Comparison of ENCODE assay signal across 13 mouse cellular contexts in genomic region chr16:20477270-20477669, GRCm38 (mm10). TPM values are rescaled to one million over a fixed set of nuclear protein-coding genes. Genes with fewer than 3 reads are reported as not detected.
DNase-seq lines count a peak whose midpoint lies in the region; ATAC-seq and TF ChIP-seq lines count a peak whose summit lies in the region.
"Had no signal": no experiment of that assay in that cellular context is flagged by ENCODE, and none has a peak within 500 bp of the region (broad histone marks: within the 10 kb centered on the region; RNA-seq: fewer than 3 reads in every experiment).

No protein-coding gene starts in this region.

- WGBS in heart, embryonic 14.5 days = 6% methylated on average over 3 of the region's 3 CpGs
- 44% methylated on average over 3 of the region's 3 CpGs for WGBS in liver, embryonic 12.5 days (ENCODE audit: insufficient replicate concordance)
- 47% methylated on average over 3 of the region's 3 CpGs for WGBS in liver, postnatal 0 days (ENCODE audit: insufficient replicate concordance)
- 23% methylated on average over 2 of the region's 3 CpGs for WGBS in stomach, embryonic 15.5 days

- TF ChIP-seq POLR2A in embryonic fibroblast, embryonic 13.5 days (IDR thresholded peaks at IDR 0.05; ENCODE audit: low read depth, low read length) = 0 out of 2 replicates have a peak, but pooled peaks have one; percentile 12

- no peaks in the 10 kb centered on the region for H3K9me3 ChIP-seq in heart, embryonic 14.5 days (ENCODE audit: control insufficient read depth, low read length)
- no peaks in the 10 kb centered on the region for H3K9me3 ChIP-seq in liver, embryonic 12.5 days (replicated peaks)
- no peaks in the 10 kb centered on the region for H3K9me3 ChIP-seq in liver, postnatal 0 days (ENCODE audit: low read length)
- H3K9me3 ChIP-seq in stomach, embryonic 15.5 days = no peaks in the 10 kb centered on the region
- H3K9me3 ChIP-seq: midbrain, embryonic 12.5 days had no signal

- H3K4me2 ChIP-seq in heart, embryonic 14.5 days (ENCODE audit: low read length) = peak overlapping the region; percentile 16; the same call in 1 of the 2 replicates
- no peak overlapping the region for H3K4me2 ChIP-seq in liver, embryonic 12.5 days
- no peak overlapping the region for H3K4me2 ChIP-seq in liver, postnatal 0 days (ENCODE audit: low read depth, low read length)
- no peak overlapping the region for H3K4me2 ChIP-seq in stomach, embryonic 15.5 days
- H3K4me2 ChIP-seq: midbrain, embryonic 12.5 days had no signal

- ATAC-seq in heart, embryonic 14.5 days (ENCODE audit: insufficient number of reproducible peaks, insufficient read depth, low FRiP score, low read depth) = peak; percentile 73
- 0 out of 2 replicates have a peak, but pooled peaks have one; percentile 24 for ATAC-seq in liver, embryonic 12.5 days
- no peak for ATAC-seq in liver, postnatal 0 days
- ATAC-seq in stomach, embryonic 15.5 days (ENCODE audit: insufficient read depth, low FRiP score, low read depth) = peak; percentile 49; the same call in 1 of the 2 replicates
- ATAC-seq: CD4-positive, CD25-positive, alpha-beta regulatory T cell, adult 4 months; Patski had no signal

- no peak for DNase-seq in heart, postnatal 4 days
- DNase-seq in liver, postnatal 0 days = no peak
- no peak for DNase-seq in cerebellum, adult 11-12 months
- no peak for DNase-seq in thymus, postnatal 14 days
- DNase-seq: cerebellum, adult 2 months; right cerebral cortex, postnatal 25 days had no signal

- H3K36me3 ChIP-seq in heart, embryonic 14.5 days (ENCODE audit: control insufficient read depth, insufficient read depth, low read length) = no peaks in the 10 kb centered on the region
- no peaks in the 10 kb centered on the region for H3K36me3 ChIP-seq in liver, embryonic 12.5 days
- no peaks in the 10 kb centered on the region for H3K36me3 ChIP-seq in liver, postnatal 0 days (replicated peaks; ENCODE audit: insufficient read depth, low read length)
- H3K36me3 ChIP-seq in stomach, embryonic 15.5 days = no peaks in the 10 kb centered on the region
- H3K36me3 ChIP-seq: midbrain, embryonic 12.5 days had no signal

- TF ChIP-seq CTCF in liver, postnatal 0 days (IDR thresholded peaks at IDR 0.05; ENCODE audit: low read depth) = no peak
- TF ChIP-seq CTCF in embryonic fibroblast, embryonic 13.5 days (IDR thresholded peaks at IDR 0.05; ENCODE audit: borderline replicate concordance, insufficient read depth, low read length) = no peak

- no peak overlapping the region for H3K4me3 ChIP-seq in heart, embryonic 14.5 days (ENCODE audit: control insufficient read depth in 1 of 2, insufficient read depth in 1 of 2, low read depth in 1 of 2, low read length in 2 of 2)
- no peak overlapping the region for H3K4me3 ChIP-seq in liver, embryonic 12.5 days
- no peak overlapping the region for H3K4me3 ChIP-seq in liver, postnatal 0 days (ENCODE audit: low read depth, low read length)
- H3K4me3 ChIP-seq in embryonic fibroblast, embryonic 13.5 days (ENCODE audit: insufficient read depth, low read length) = no peak overlapping the region
- no peak overlapping the region for H3K4me3 ChIP-seq in stomach, embryonic 15.5 days (replicated peaks)
- H3K4me3 ChIP-seq: midbrain, embryonic 12.5 days had no signal

- H3K4me1 ChIP-seq in heart, embryonic 14.5 days (ENCODE audit: control insufficient read depth in 2 of 2, insufficient read depth in 2 of 2, low read length in 2 of 2) = peaks cover 9 to 15% of the 10 kb centered on the region in 2 experiments
- H3K4me1 ChIP-seq in liver, embryonic 12.5 days = no peaks in the 10 kb centered on the region; the same call in 1 of the 2 replicates
- H3K4me1 ChIP-seq in liver, postnatal 0 days (ENCODE audit: insufficient read depth) = no peaks in the 10 kb centered on the region
- H3K4me1 ChIP-seq in embryonic fibroblast, embryonic 13.5 days (ENCODE audit: control insufficient read depth, insufficient read depth, low read length) = peaks cover 13% of the 10 kb centered on the region
- no peaks in the 10 kb centered on the region for H3K4me1 ChIP-seq in stomach, embryonic 15.5 days
- H3K4me1 ChIP-seq: midbrain, embryonic 12.5 days had no signal

- peak overlapping the region; percentile 89 to 96 for H3K27ac ChIP-seq in heart, embryonic 14.5 days (replicated peaks in 1 of 2; ENCODE audit: control insufficient read depth in 1 of 2, insufficient read depth in 1 of 2, low read depth in 2 of 2, low read length in 2 of 2)
- H3K27ac ChIP-seq in liver, embryonic 12.5 days = peak overlapping the region; percentile 23; the same call in 1 of the 2 replicates
- H3K27ac ChIP-seq in liver, postnatal 0 days (ENCODE audit: low read depth) = no peak overlapping the region
- H3K27ac ChIP-seq in embryonic fibroblast, embryonic 13.5 days (ENCODE audit: insufficient read depth, low read length) = peak overlapping the region; percentile 84
- H3K27ac ChIP-seq in stomach, embryonic 15.5 days = peak overlapping the region; percentile 23
- H3K27ac ChIP-seq: midbrain, embryonic 12.5 days had no signal

- TF ChIP-seq EP300 in liver, postnatal 0 days (IDR thresholded peaks at IDR 0.05; ENCODE audit: low read depth) = no peak

- H3K9ac ChIP-seq in heart, embryonic 14.5 days (ENCODE audit: low read length) = peak overlapping the region; percentile 13; the same call in 1 of the 2 replicates
- H3K9ac ChIP-seq in liver, embryonic 12.5 days = no peak overlapping the region
- no peak overlapping the region for H3K9ac ChIP-seq in liver, postnatal 0 days (replicated peaks)
- no peak overlapping the region for H3K9ac ChIP-seq in stomach, embryonic 15.5 days
- H3K9ac ChIP-seq: midbrain, embryonic 12.5 days had no signal

- H3K27me3 ChIP-seq in heart, embryonic 14.5 days (ENCODE audit: control insufficient read depth, insufficient read depth, low read length) = no peaks in the 10 kb centered on the region
- H3K27me3 ChIP-seq in liver, embryonic 12.5 days (replicated peaks) = no peaks in the 10 kb centered on the region
- H3K27me3 ChIP-seq in liver, postnatal 0 days (ENCODE audit: insufficient read depth, low read length) = no peaks in the 10 kb centered on the region
- H3K27me3 ChIP-seq in stomach, embryonic 15.5 days (replicated peaks) = no peaks in the 10 kb centered on the region
- H3K27me3 ChIP-seq: midbrain, embryonic 12.5 days; Patski had no signal

RNA-seq across cellular contexts. Expression of gene Eif2b5, which starts 21.3 kb away (rescaled TPM):
- 67.3 and 69.6 TPM in 2 replicates for polyA plus RNA-seq in heart, embryonic 14.5 days (2014; fragmentation: Nextera tagmentation; extraction: Ambion mirVana)
- 10 to 100 TPM; 55.9 to 59.8 TPM for total RNA-seq in heart, postnatal 4 days (2021)
- polyA plus RNA-seq in liver, embryonic 12.5 days (2016; fragmentation: Nextera tagmentation; extraction: Ambion mirVana) = 90.0 and 99.7 TPM in 2 replicates
- polyA plus RNA-seq in liver, postnatal 0 days (2015; fragmentation: Nextera tagmentation; extraction: Ambion mirVana) = 25.3 and 26.1 TPM in 2 replicates
- 53.8 and 61.5 TPM in 2 replicates for polyA plus RNA-seq in embryonic fibroblast, embryonic 13.5 days (2011; ENCODE audit: insufficient read length, low read depth, missing spikeins)
- polyA plus RNA-seq in stomach, embryonic 15.5 days (2015; fragmentation: Nextera tagmentation; extraction: Ambion mirVana) = 90.2 and 95.0 TPM in 2 replicates

RNA-seq across cellular contexts. Expression of gene Dvl3, which starts 39.5 kb away (rescaled TPM):
- 20.7 and 21.0 TPM in 2 replicates for polyA plus RNA-seq in heart, embryonic 14.5 days (2014; fragmentation: Nextera tagmentation; extraction: Ambion mirVana)
- total RNA-seq in heart, postnatal 4 days (2021) = 10 to 100 TPM; 70.6 to 73.1 TPM
- polyA plus RNA-seq in liver, embryonic 12.5 days (2016; fragmentation: Nextera tagmentation; extraction: Ambion mirVana) = 8.0 and 8.8 TPM in 2 replicates
- polyA plus RNA-seq in liver, postnatal 0 days (2015; fragmentation: Nextera tagmentation; extraction: Ambion mirVana) = 3.0 and 3.5 TPM in 2 replicates
- 51.4 and 57.3 TPM in 2 replicates for polyA plus RNA-seq in embryonic fibroblast, embryonic 13.5 days (2011; ENCODE audit: insufficient read length, low read depth, missing spikeins)
- 21.2 and 26.9 TPM in 2 replicates for polyA plus RNA-seq in stomach, embryonic 15.5 days (2015; fragmentation: Nextera tagmentation; extraction: Ambion mirVana)

RNA-seq across cellular contexts. Expression of gene Abcc5, which starts 51.1 kb away (rescaled TPM):
- 64.6 and 68.6 TPM in 2 replicates for polyA plus RNA-seq in heart, embryonic 14.5 days (2014; fragmentation: Nextera tagmentation; extraction: Ambion mirVana)
- total RNA-seq in heart, postnatal 4 days (2021) = 10 to 100 TPM; 56.2 to 58.6 TPM
- polyA plus RNA-seq in liver, embryonic 12.5 days (2016; fragmentation: Nextera tagmentation; extraction: Ambion mirVana) = 28.6 and 30.3 TPM in 2 replicates
- polyA plus RNA-seq in liver, postnatal 0 days (2015; fragmentation: Nextera tagmentation; extraction: Ambion mirVana) = 9.0 and 9.5 TPM in 2 replicates
- polyA plus RNA-seq in embryonic fibroblast, embryonic 13.5 days (2011; ENCODE audit: insufficient read length, low read depth, missing spikeins) = 74.8 and 76.8 TPM in 2 replicates
- polyA plus RNA-seq in stomach, embryonic 15.5 days (2015; fragmentation: Nextera tagmentation; extraction: Ambion mirVana) = 46.8 and 50.7 TPM in 2 replicates

RNA-seq across cellular contexts. Expression of gene Ap2m1, which starts 58.0 kb away (rescaled TPM):
- polyA plus RNA-seq in heart, embryonic 14.5 days (2014; fragmentation: Nextera tagmentation; extraction: Ambion mirVana) = 451 and 502 TPM in 2 replicates
- 100 to 1,000 TPM; 283 to 296 TPM for total RNA-seq in heart, postnatal 4 days (2021)
- 463 and 468 TPM in 2 replicates for polyA plus RNA-seq in liver, embryonic 12.5 days (2016; fragmentation: Nextera tagmentation; extraction: Ambion mirVana)
- polyA plus RNA-seq in liver, postnatal 0 days (2015; fragmentation: Nextera tagmentation; extraction: Ambion mirVana) = 288 and 308 TPM in 2 replicates
- polyA plus RNA-seq in embryonic fibroblast, embryonic 13.5 days (2011; ENCODE audit: insufficient read length, low read depth, missing spikeins) = 448 and 450 TPM in 2 replicates
- polyA plus RNA-seq in stomach, embryonic 15.5 days (2015; fragmentation: Nextera tagmentation; extraction: Ambion mirVana) = 518 and 580 TPM in 2 replicates
